Mouse (Mus musculus) B cell, adult 62 days (primary cell): ENCODE measurements around the gene Fam20a. TPM values are rescaled to one million over a fixed set of nuclear protein-coding genes. Genes with fewer than 3 reads are reported as not detected.

ENCODE experiments used
- total RNA-seq: library from RNA; stranded (reverse); gene quantifications from 4 replicates; pipeline ENCODE4 v1.2.4, GENCODE M21; 2023

Fam20a gene
- total RNA-seq, result not detected in 4 replicates

DNA sequence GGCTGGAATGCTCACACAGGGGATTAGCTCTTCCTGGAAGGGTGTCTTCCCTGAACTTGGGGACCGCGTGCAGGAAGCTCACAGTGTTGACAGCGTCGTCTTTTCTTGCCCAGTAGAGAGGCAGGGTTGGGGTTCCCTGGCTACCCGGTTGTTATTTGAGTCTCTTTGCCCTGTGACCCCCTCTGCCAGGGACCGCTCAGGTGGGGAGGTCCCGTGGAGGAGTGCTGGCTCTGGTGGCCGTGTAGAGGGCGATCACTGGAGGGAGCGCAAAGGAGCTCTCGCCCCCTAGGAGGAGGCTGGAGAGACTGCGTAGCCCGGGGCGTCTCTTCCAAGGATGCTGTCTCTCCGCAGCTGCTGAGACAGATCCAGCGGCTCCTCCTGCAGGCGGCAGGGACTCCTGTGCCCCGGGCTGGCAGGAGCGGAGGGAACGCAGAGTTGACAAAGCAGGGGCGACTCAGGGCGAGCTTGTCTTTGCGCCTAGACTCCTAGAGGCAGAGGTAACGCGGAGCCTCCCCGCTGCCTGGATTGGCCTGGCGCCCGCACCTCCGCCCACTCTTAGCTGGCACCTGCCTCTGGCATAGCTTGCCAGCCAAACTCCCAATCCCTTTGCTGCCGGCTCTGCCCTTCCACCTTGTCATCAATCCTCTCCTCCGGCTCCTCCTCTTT, at the start of gene Fam20a:
Gene Fam20a, minus strand, starts transcription at position 499 of the 666 bp plus-strand sequence.

DNA sequence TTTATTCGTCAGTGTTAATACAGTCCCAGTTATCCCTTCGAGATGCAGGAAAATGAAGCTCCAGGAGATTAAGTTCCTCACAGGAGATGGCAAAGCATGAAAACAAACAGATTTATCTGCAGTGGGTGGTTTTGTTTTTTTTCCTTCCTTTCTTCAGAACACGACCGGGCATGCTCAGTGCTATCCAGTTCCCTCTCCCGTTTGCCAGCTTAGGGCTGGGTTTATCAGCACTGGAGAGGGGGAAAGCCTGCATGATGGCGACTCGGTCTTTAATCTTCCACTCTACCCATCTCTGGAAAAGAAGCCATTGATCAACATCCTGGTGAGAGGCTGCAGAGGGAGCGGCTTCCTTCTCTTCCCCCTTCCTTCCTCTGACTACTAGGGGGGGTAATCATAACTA, 72.9 kb downstream of the Fam20a start, which contains the start of gene Prkar1a:
Gene Prkar1a, plus strand, starts transcription at position 200 of the 400 bp plus-strand sequence.

Other genes starting within 250 kb of the Fam20a start
- gene Arsg, start 248.9 kb downstream of the Fam20a start, total RNA-seq, result 2.8 to 6.2 TPM (median 4.5 TPM) in 4 replicates
- 106 to 118 TPM (median 113 TPM) in 4 replicates for gene Slc16a6, start 248.7 kb downstream of the Fam20a start, total RNA-seq
- 1.4 to 2.5 TPM (median 2.1 TPM) in 4 replicates for gene Wipi1, start 110.3 kb downstream of the Fam20a start, total RNA-seq
- gene Prkar1a, start 72.9 kb downstream of the Fam20a start, total RNA-seq, result 297 to 308 TPM (median 302 TPM) in 4 replicates
- not detected in 4 replicates for gene 1700012B07Rik, start 105.8 kb upstream of the Fam20a start, total RNA-seq